Mouse (Mus musculus): Measurements from ENCODE around the gene Mtf1. TPM values are rescaled to one million over a fixed set of nuclear protein-coding genes. Genes with fewer than 3 reads are reported as not detected.
A peak's percentile ranks its signal among the peaks of the same experiment; 100 is the strongest.

Mtf1 gene
- total RNA-seq, 4 experiments from 2014 or later, result 12.5 to 18.4 (median 14.5) TPM

DNA sequence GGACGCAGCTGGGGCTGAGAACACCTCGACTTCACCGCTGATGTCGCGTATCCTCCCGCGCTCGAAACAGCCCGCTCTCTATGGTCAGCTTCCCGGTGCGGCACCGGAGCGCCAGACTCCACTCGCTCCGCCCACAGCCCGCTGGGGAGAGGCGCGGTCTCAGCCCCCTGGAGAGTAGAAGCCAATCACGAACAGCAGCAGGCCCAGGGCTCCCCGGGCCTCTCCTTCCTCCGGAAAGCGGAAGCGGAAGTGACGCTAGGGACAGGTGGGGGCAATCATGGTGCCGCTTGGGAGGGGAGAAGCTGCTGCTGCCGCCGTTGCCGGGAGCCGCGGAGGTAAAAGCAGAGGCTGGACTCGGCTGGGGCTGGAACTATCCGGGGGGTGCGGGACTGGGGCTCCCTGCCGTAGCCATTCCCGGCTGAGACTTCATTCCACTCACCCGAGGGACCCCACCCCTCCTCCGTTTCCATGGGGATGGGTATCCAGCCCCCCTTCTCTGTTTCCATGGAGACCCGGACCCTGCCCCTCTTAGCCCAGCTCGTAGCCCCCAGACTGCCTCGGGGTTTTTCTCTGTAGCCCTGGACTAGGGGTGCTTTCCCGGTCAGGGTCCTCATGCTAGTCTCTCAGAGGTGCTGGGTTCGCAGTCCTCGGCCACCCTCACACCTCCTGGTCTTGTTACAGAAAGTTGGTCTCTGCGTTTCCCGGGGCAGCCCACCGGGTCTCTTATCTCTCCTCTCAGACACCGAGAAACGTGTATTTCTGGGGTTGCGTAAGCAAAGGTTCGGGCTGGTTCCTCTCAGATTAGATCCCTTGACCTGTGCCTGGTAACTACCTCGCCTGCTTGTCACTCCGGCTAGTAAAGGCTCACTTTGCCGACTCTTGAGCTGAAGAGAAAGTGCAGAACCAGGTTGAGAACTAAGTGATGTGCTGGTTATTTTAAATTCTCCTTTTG is 681 bp downstream of the Mtf1 start:
- DNase-seq (ENCODE audit: low spot score), result peak; percentile 97

DNA sequence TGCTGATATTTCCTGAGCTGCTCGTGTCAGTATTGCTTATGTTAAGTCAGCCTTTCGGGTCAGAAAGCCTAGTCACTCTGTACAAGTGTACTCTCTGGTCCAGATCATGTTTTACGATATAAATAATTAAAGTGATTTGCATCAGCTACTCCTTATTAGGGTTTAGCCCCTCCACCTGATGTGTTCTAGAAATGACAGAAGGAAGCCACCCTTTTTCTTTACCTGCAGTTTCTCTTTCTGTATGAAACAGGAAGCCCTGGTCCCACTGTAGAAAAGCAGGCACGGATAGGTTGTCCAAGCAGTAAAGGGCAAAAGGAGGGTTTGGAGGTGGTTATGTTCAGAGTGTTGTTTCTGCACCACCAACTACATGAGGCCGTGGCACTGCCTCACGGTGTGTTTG is 1.5 kb downstream of the Mtf1 start:
- DNase-seq (ENCODE audit: low spot score), result no peak

DNA sequence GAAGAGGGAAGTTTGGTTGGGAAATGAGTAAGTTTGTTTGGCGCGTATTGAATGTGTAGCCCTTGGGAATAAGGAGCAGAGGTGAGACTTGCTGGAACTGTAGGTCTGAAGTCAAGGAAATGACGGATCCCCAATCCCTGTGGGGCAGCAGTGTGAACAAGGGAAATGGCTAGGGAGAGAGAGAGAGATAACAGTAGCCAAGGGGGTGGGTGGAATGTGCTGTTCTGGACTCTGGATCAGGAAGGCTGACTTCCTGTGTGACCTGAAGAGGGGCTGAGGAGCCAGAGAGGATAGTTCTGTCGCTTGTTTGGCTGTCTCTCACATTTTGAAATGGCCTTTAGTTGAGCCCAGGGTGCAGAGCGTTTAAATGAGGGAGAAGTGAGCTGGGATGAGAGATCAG is 6.6 kb downstream of the Mtf1 start:
- DNase-seq (ENCODE audit: low spot score), result peak; percentile 28

DNA sequence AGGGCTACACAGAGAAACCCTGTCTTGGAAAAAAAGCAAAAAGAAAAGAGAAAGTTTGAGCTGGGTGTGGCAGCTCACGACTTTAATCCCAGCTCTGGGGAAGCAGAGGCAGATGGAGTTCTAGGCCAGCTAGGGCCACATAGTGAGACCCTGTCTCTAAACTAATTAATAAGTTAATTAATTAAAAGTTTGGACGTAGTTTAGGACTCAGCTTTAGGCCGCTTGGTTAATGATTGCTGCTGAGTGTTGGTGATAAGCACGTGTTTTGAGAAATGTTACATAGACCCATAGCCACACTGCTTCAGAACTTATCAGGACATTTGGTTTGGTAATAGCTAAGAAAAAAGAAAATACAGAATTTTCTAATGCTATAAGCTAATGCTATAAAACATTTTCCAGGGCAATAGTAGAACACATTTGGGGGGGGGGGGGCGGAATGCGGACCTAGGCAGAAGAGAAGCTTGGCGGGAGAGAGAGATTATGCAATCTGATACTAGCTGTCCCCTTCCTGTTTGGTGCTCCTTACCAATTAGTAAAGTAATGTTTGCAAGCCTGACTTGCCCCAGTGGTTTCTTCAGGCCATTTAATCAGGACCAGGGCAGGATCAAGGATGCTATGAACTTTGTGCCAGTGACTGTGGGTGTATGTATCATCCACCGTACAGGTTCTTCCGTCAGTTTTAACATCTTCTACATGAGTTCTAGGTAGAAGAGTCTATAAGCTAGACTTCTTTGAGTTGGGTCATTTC is 7.4 kb downstream of the Mtf1 start:
- no peak for DNase-seq (ENCODE audit: low spot score)

DNA sequence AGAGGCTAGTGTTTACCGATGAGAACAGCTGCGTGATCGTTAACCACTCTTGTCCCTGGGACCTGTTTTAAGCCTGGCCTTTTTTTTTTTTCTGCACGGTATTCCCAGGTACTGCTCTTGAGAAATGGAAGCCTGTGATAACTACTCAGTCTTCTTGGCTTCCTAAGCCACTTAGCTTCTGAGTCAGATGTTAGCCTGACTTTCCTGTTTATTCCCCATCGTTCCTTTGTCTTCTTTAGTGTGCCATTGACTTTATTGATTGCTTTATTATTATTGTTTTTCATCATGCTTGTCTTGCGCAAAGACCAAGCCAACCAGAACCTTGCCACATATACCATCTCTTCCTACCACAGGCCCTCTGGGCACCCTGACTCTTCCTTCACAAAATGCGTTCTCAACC is 8.2 kb downstream of the Mtf1 start:
- no peak for DNase-seq (ENCODE audit: low spot score)

DNA sequence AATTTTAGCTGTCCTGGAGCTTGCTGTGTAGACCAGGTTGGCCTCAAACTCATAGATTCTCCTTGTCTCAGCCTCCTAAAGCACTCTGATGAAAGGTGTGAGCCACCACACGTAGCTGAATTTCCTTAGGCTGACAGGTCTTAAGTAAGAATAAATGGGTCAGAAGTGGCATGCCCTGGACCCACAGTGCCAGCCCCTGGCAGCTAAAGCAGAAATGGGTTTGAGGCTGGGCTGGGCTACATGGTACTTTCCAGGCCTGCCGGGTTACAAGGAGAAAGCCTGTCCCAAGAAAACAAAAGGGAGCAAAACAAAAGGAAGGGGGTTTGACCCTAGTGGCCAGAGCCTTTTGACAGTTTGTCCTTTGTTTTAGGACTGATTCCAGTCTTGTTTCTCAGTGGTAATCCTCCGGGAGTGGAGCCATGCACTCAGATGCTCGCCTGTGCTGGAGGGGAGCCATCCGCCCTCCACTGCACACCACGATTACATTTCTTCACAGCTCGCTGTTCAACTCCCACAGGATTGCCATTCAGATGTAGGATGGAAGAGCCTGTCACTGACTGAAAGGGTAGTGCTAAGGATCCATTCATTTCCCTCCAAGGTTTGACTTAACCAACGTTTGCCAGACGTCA is 9.6 kb downstream of the Mtf1 start:
- no peak for DNase-seq (ENCODE audit: low spot score)

DNA sequence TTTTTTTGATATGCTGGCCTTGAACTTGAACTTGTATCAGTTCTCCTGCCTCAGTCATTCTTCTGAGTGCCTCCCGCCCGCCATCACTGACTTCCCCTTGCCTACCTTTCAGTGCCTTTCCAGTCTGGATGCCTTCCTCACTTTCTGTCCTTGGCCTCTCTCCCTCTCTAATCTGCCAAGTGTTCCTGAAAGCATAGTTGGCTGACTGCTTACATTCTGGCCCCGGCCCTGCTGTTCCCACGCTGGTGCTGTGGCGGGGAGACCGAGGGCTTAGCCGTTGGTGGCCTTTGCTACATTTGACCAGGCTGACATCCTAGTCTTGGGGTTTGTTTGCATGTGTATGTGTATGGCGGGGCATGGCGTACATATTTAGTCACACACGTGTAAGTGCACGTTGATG is 14.0 kb downstream of the Mtf1 start:
- peak; percentile 31 for DNase-seq (ENCODE audit: low spot score)

DNA sequence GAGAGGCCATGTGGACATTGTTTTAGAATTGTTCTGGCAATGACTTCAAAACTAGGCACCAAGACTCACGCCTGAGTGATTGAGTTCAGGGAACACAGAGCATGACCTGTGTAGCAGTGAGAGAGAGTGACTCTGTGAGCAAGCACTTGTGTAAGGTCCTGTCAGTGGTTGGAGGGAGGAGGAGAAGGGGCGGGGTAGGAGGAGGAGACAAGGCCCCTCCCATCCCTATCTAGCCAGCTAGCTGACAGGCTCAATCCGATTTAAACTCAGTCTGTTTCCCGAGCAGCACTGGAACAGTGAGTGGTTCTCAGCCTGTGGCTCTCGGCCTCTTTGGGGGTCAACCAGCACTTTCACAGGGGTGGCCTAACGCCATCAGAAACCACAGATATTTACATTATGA is 15.9 kb downstream of the Mtf1 start:
- DNase-seq (ENCODE audit: low spot score), result peak; percentile 48

DNA sequence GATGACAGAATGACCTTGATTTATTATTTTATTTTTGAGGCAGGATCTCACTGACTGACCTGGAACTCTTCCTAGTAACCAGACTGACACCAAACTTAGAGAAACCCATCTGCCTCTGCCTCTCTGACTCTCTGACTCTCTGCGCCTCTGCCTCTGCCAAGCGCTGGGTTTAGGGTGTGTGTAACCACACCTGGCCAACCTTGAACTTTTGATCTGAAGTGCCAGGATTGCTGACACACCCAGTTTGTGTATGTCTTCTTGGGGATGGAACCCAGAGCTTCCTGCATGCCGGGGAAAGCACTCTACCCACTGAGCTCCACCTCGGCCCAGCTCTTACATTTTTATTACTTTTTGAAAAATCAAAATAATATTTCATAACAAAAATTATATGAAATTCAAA is 16.9 kb downstream of the Mtf1 start:
- DNase-seq (ENCODE audit: low spot score), result no peak

DNA sequence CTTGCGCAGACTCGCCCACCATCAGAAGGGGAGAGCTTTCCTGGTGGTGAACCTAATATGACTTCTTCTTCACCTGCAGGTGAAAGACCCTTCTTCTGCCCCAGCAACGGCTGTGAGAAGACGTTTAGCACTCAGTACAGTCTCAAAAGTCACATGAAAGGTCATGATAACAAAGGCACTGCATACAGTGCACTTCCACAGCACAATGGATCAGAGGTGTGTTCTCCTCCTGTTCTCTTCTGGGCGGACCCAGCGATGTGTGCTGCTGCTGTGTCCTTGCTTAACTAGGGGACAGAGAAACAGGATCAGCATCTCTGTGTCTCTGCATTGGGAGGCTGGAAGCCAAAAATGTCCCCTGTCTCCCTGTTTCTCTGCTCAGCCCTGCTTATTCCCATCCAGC is 23.1 kb downstream of the Mtf1 start:
- DNase-seq (ENCODE audit: low spot score), result no peak

DNA sequence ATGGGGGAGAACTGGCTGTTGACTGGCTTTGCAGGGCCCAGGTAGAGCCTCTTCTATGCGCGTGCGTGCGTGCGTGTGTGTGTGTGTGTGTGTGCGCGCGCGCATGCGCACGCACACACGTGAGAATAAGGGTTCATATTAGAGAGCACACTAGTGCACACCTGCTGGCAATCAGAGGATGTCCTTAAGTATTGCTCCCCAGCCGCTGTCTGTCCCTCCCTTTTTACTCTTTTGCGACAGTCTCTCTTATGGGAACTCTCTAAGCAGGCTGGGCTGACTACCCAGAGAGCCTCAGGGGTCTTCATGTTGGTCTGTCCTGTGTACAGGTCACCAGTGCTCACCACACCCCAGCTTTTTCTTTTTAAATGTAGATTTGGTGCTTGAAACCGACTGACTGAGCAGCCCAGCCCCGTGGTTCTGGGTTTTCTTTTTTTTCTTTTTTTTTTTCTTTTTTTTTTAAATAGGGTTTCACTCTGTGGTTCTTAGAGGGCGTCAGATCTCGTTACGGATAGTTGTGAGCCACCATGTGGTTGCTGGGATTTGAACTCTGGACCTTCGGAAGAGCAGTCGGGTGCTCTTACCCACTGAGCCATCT is 23.6 kb downstream of the Mtf1 start:
- DNase-seq (ENCODE audit: low spot score), result no peak

DNA sequence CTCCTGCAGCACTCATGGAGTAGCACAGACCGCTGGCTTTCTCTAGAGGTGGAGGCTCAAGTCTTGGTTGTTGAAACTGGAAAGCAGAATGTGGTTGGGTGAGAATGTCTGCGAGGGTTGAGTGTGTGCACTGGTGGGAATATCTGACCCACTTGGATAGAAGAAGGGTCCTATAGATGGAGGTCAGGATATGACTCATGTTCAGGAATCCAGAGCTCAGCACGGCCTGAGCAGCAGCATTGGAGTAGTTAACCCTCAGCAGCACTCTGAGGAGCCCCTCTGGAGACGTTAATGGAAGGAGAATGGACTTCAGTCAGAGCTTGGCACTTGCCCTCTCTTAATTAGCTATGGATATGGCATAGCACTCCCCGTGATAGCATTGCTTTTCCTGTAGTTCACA is 27.8 kb downstream of the Mtf1 start:
- no peak for DNase-seq (ENCODE audit: low spot score)

DNA sequence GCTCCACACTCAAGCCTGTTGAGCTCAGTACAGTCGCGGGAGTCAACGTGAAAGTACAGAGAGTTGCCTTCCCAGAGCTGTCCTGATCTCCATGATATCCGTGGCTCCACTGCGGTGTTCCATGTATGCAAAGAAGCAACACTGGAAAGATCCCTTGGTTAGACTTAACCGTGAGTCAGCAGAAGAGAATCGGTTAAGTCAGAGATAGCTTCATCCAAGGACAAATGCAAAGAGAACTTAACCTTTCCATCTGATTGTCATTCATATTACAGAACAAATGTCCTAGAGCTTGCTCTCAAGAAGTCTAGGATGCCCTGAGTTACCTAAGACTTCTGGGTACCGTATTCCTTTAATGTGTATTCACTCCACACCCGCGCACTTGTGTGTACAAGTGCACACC is 30.9 kb downstream of the Mtf1 start:
- DNase-seq (ENCODE audit: low spot score), result no peak

DNA sequence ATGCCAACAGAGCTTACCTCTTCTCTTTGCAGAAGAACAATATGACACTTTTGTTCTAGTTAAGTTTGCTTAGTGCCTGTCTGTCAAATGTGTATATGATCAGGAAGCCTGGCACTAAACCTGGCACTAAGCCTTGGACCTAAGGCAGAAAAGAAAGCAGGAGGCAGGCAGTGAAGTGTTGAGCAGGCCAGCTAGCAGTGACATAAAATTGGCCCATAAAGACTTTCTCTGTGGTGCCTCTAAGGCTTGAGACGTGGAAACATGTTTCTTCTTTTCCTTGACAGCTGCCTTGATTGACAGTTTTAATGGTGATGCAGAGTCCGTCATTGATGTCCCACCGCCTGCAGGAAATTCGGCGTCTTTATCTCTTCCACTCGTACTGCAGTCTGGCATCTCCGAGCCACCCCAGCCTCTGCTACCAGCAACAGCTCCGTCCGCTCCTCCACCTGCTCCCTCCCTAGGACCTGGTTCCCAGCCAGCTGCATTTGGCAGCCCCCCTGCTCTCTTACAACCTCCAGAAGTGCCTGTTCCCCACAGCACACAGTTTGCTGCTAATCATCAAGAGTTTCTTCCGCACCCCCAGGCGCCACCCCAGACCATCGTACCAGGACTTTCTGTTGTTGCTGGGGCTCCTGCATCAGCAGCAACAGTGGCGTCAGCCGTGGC is 36.3 kb downstream of the Mtf1 start:
- DNase-seq (ENCODE audit: low spot score), result no peak

DNA sequence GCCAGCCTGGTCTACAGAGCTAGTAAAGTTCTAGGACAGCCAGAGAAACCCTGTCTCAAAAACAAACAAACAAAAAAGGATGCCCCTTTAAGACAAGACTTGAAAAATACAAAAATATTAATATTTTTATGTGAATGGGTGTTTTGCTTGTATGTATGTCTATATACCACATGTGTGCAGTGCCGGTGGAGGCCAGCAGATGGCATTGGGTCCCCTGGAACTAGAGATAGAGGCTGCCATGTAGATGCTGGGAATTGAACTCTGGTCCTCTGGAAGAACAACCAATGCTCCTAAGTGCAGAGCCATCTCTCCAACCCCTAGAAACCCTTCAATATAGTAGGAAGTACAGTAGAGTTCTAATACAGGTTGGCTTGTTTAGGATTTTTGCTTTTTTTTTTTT is 39.1 kb downstream of the Mtf1 start:
- DNase-seq (ENCODE audit: low spot score), result no peak

DNA sequence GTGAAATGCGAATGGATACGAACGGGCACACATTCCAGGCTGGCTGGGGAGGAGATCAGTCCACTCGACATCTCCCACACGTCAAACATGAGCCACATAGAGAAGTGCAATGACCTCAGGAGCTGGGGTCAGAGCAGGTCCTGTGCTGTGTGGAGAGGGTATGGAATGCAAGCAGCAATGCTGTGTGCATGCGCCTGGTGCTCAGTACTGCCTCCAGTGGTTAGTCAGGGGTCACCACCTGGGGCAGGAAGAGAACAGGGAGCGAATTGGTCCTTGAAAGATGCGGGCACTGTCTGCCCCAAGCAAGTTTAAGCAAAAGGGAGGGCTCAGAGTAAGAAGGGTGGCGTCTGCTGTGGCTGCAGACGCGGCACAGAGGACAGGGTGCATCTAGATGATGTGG is 41.6 kb downstream of the Mtf1 start:
- DNase-seq (ENCODE audit: low spot score), result no peak

DNA sequence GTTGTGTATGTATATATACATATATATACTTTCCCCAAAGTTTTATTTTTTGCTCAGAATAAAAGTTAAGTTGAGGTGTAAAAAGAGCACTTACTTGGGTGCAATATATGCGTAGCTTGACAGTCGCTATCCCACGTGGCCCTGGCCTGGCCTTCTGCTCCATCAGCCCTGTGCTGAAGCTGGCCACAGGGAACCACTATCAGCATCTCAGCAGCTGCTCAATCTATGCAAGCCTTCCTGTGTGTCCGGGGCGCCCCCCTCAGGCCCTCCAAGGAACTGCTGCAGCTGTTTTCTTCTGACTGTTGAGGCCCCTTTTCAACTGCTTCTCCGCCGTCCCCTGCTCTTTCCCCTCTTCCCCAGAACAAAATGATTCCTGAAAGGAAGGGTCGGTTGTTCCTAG is 45.7 kb downstream of the Mtf1 start:
- DNase-seq (ENCODE audit: low spot score), result peak; percentile 74

DNA sequence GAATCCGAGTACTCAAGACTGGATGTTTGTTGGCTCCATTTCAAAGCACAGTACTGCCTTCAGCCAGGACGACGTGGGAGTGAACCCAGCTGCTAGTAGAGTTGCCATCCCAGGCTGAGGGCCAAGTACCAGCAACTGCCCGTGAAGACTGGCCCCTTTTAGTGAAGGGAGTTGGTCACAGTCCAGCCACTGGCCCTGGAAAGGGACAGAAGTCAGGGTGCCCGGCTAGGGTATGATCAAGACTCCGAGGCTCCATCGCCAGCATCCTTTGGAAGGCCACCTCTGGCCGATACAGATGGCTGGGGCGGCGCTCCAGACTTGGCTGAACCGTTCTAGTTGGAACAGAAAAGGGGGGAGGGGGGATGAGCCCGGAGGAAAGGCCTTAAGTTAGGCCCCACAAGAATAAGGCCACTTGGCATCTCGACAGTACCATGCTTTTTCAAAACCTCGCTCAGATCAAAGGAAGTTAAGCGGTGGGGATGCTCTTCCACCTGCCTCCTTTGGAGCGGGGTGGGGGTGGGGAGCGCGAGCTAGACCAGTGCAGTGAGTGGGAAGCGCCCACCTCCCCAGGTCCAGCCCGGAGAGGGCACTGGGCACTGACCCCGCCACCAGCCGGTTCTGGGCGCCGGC is 47.8 kb downstream of the Mtf1 start:
- DNase-seq (ENCODE audit: low spot score), result peak; percentile 37

DNA sequence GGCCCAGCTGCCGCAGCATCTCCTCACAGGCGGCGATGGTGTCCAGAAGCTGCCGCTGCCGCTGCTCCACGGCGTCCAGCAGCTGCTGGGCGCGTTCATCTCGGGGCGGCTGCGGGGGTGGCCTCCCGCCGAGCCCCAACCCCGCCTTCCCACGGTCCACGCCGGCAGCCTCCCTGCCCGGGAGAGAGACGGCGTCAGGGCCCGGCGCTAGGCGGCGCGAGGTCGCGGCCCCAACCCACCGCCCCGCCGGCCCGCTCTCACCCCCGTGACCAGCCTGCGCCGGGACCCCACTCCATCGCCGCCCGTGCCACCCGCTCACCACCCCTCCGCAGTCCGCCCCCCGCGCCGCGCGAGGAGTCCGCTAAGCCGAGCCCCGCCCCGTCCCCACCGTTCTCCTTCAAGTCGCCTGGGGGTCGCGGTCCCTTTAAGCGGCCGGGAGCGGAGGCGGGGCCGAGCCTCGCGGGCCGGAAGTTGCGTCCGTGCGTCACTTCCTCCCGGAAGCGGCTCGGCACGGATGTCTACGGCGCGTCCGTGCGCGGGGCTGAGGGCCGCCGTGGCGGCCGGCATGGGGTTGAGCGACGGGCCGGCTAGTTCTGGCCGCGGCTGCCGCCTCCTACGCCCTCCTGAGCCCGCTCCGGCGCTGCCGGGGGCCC is 48.5 kb downstream of the Mtf1 start, which contains the start of gene Yrdc:
Gene Yrdc, plus strand, starts transcription at position 419 of the 653 bp plus-strand sequence.
- peak; percentile 92 for DNase-seq (ENCODE audit: low spot score)

DNA sequence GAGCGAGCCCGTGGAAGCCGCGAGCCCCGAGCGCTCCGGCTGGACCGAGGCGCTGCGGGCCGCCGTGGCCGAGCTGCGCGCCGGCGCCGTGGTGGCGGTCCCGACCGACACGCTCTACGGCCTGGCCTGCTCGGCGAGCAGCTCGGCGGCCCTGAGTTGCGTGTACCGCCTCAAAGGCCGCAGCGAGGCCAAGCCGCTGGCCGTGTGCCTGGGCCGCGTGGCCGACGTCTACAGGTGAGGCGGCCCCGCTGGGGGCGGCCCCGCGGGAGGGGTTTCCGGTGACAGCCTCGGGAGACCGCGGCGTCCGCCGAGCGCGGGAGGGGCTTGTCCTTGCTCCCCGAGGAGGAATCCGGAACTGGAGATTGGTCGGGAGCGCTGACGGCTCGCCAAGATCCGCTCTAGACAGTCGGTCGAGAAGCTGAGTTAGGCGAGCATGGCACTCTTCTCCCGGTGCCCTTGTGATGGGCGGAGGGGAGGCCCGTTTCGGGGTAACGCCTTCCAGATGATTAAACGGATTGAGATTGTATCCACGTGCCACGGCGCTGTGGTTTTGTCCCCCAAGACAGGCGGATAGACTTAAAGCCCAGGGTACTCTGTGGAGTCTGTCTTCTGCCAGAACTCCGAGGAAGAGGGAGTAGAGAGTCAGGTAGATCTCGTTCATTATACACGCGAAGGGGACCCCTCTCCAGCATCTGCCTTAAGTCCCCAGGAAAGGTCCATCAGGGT is 49.2 kb downstream of the Mtf1 start, which contains the start of gene 1110065P20Rik:
Gene 1110065P20Rik, minus strand, starts transcription at position 264 of the 726 bp plus-strand sequence.
- peak; percentile 67 for DNase-seq (ENCODE audit: low spot score)
